Mouse (Mus musculus) intestine, postnatal 0 days (tissue): ENCODE results near the gene Slc25a25. TPM values are rescaled to one million over a fixed set of nuclear protein-coding genes. Genes with fewer than 3 reads are reported as not detected.

Experiments used
- ATAC-seq: fragments of 200-750 bp; cut with Nextera tagmentation; 2 replicates; pipeline ENCODE4 v1.8.0; 2017; ENCODE audit warnings: mild to moderate bottlenecking, moderate TSS enrichment, moderate library complexity
- H3K27ac ChIP-seq: fragments of 300-500 bp; sonication (generic); 2 replicates; pipeline ENCODE4 v1.5.1; 2014; ENCODE audit warnings: mild to moderate bottlenecking, low read depth, low read length, moderate library complexity
- H3K27me3 ChIP-seq: fragments of 300-500 bp; sonication (generic); replicated peaks from 2 replicates; pipeline ENCODE4 v1.6.1; 2014; ENCODE audit warnings: low read length, mixed read lengths; ENCODE audit not compliant: control insufficient read depth, insufficient read depth
- H3K36me3 ChIP-seq: fragments of 300-500 bp; sonication (generic); 2 replicates; pipeline ENCODE4 v1.6.1; 2014; ENCODE audit warnings: mild to moderate bottlenecking, moderate library complexity; ENCODE audit not compliant: control insufficient read depth, insufficient read depth
- H3K4me1 ChIP-seq: fragments of 300-500 bp; sonication (generic); replicated peaks from 2 replicates; pipeline ENCODE4 v1.6.1; 2014; ENCODE audit warnings: antibody characterized with exemption, low read length, mixed read lengths; ENCODE audit not compliant: control insufficient read depth, insufficient read depth
- H3K4me2 ChIP-seq: fragments of 300-500 bp; sonication (generic); replicated peaks from 2 replicates; pipeline ENCODE4 v1.6.1; 2014; ENCODE audit warnings: low read depth, mild to moderate bottlenecking, moderate library complexity
- H3K4me3 ChIP-seq: fragments of 300-500 bp; sonication (generic); 2 replicates; pipeline ENCODE4 v1.5.1; 2014; ENCODE audit warnings: low read depth, low read length
- H3K9ac ChIP-seq: fragments of 300-500 bp; sonication (generic); 2 replicates; pipeline ENCODE4 v1.6.1; 2014; ENCODE audit warnings: mild to moderate bottlenecking, low read depth, low read length
- H3K9me3 ChIP-seq: fragments of 300-500 bp; sonication (generic); 2 replicates; pipeline ENCODE4 v1.6.1; 2016; ENCODE audit warnings: mixed run types; ENCODE audit not compliant: control insufficient read depth
- CTCF ChIP-seq: sonication (generic); IDR thresholded peaks from 2 replicates; pipeline ENCODE4 v1.5.1; 2016; ENCODE audit warnings: low read depth, mild to moderate bottlenecking, control low read depth, antibody characterized with exemption, moderate library complexity
- WGBS: fragments of 180-500 bp; shearing (Covaris S2); extraction: QIAGEN DNeasy Blood & Tissue Kit; methylation state at CpG from one replicate; pipeline ENCODE4 v1.1.7; 2014; 5-methylcytosine and 5-hydroxymethylcytosine counted together
- polyA plus RNA-seq: library from polyadenylated mRNA; unstranded; fragments of >200 nt; fragmentation: Nextera tagmentation; extraction: Ambion mirVana; gene quantifications from 2 replicates; pipeline ENCODE4 v1.2.1, GENCODE M21; 2015

The Slc25a25 gene
- polyA plus RNA-seq, 1 experiment from 2014 or later, result 45.1 TPM

- WGBS, result 87% methylated on average over 3 of the region's 3 CpGs
- Histone ChIP-seq H3K4me2 (no peak overlapping the region), H3K9me3 (no peaks in the 10 kb centered on the region), H3K9ac (no peak overlapping the region), H3K36me3 (no peaks in the 10 kb centered on the region), H3K4me3 (no peak overlapping the region), H3K27me3 (no peaks in the 10 kb centered on the region), H3K4me1 (peaks cover 20% of the 10 kb centered on the region), H3K27ac (no peak overlapping the region)
- ATAC-seq, result no peak
- no peak for TF ChIP-seq CTCF
Measured at GRCm38 (mm10) chr2:32438733-32439132, 12.5 kb downstream of the Slc25a25 start.

GRCm38 (mm10) chr2:32437612-32438166 lies 13.6 kb downstream of the Slc25a25 start:
- no peak overlapping the region for H3K4me3 ChIP-seq
- no peak for TF ChIP-seq CTCF

GRCm38 (mm10) chr2:32436686-32437372 lies 14.4 kb downstream of the Slc25a25 start:
- 34% methylated on average over 3 of the region's 3 CpGs for WGBS
- no peak overlapping the region for H3K4me3 ChIP-seq
- no peaks in the 10 kb centered on the region for H3K27me3 ChIP-seq
- no peak overlapping the region for H3K9ac ChIP-seq
- H3K4me2 ChIP-seq, result no peak overlapping the region
- peak overlapping the region; percentile 71 for H3K27ac ChIP-seq
- no peaks in the 10 kb centered on the region for H3K9me3 ChIP-seq
- ATAC-seq, result peak; percentile 40; the same call in 1 of the 2 replicates
- H3K4me1 ChIP-seq, result peaks cover 10% of the 10 kb centered on the region
- TF ChIP-seq CTCF, result no peak
- no peaks in the 10 kb centered on the region for H3K36me3 ChIP-seq

More at GRCm38 (mm10) chr2:32437612-32438166, 13.6 kb downstream of the Slc25a25 start:
- H3K36me3 ChIP-seq, result no peaks in the 10 kb centered on the region
- no peak overlapping the region for H3K9ac ChIP-seq
- H3K4me1 ChIP-seq, result peaks cover 17% of the 10 kb centered on the region
- H3K9me3 ChIP-seq, result no peaks in the 10 kb centered on the region
- WGBS, result 88% methylated on average over 2 of the region's 2 CpGs
- H3K27me3 ChIP-seq, result no peaks in the 10 kb centered on the region
- no peak overlapping the region for H3K4me2 ChIP-seq
- ATAC-seq, result no peak
- H3K27ac ChIP-seq, result peak overlapping the region; percentile 71

GRCm38 (mm10) chr2:32430701-32431676 lies 20.3 kb downstream of the Slc25a25 start:
- H3K27ac ChIP-seq, result peak overlapping the region; percentile 70; the same call in 1 of the 2 replicates
- H3K27me3 ChIP-seq, result no peaks in the 10 kb centered on the region
- peak overlapping the region; percentile 31 for H3K4me3 ChIP-seq
- H3K4me2 ChIP-seq, result peak overlapping the region; percentile 58
- peak overlapping the region; percentile 32 for H3K9ac ChIP-seq
- WGBS, result 18% methylated on average over 18 of the region's 18 CpGs
- no peaks in the 10 kb centered on the region for H3K36me3 ChIP-seq
- peaks cover 14% of the 10 kb centered on the region for H3K4me1 ChIP-seq
- no peak for TF ChIP-seq CTCF
- H3K9me3 ChIP-seq, result no peaks in the 10 kb centered on the region
- peak; percentile 32; the same call in 1 of the 2 replicates for ATAC-seq

- H3K27me3 ChIP-seq, result no peaks in the 10 kb centered on the region
- H3K4me2 ChIP-seq, result peak overlapping the region; percentile 55
- TF ChIP-seq CTCF, result no peak
- no peak for ATAC-seq
- H3K9ac ChIP-seq, result no peak overlapping the region
- no peak overlapping the region for H3K4me3 ChIP-seq
- WGBS, result 58% methylated on average over 4 of the region's 4 CpGs
- H3K9me3 ChIP-seq, result no peaks in the 10 kb centered on the region
- no peaks in the 10 kb centered on the region for H3K36me3 ChIP-seq
- H3K27ac ChIP-seq, result peak overlapping the region; percentile 51
- H3K4me1 ChIP-seq, result peaks cover 18% of the 10 kb centered on the region
Measured at GRCm38 (mm10) chr2:32429215-32429891, 21.9 kb downstream of the Slc25a25 start.
